Mouse (Mus musculus) cerebral cortex, adult 2 months (tissue): ENCODE results near the gene Alk.

Experiments used
- WGBS: fragments of 180-500 bp; shearing (Covaris S2); methylation state at CpG from one replicate; pipeline ENCODE4 v1.1.7; 2018; 5-methylcytosine and 5-hydroxymethylcytosine counted together

Alk gene

GRCm38 (mm10) chr17:72121660-72122059 lies 482.8 kb downstream of the Alk start:
- 96% methylated on average over 1 of the region's 1 CpGs for WGBS

- 84% methylated on average over 11 of the region's 11 CpGs for WGBS
These were observed 484.1 kb downstream of the Alk start for GRCm38 (mm10) chr17:72120278-72120677.

DNA sequence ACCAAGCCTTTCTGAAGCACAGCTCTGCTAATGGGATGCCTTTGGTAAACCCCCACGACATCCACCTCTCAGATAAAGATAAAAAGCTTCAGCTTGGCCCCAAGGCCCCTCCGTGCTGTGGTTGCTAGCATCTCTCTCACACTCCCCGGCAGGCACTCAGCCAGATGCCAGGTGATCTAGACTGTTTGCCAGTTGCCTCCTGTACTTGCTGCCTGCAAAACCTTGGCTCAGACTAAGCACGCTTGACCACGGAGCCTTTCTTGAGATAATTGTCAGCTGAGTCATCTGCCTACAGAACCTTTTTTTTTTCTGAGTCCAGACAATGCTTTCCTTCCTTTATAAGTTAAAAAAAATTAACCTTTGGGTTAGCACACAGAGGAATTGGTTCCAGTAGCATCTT lies 486.1 kb downstream of the Alk start:
- WGBS, result 69% methylated on average over 5 of the region's 5 CpGs

DNA sequence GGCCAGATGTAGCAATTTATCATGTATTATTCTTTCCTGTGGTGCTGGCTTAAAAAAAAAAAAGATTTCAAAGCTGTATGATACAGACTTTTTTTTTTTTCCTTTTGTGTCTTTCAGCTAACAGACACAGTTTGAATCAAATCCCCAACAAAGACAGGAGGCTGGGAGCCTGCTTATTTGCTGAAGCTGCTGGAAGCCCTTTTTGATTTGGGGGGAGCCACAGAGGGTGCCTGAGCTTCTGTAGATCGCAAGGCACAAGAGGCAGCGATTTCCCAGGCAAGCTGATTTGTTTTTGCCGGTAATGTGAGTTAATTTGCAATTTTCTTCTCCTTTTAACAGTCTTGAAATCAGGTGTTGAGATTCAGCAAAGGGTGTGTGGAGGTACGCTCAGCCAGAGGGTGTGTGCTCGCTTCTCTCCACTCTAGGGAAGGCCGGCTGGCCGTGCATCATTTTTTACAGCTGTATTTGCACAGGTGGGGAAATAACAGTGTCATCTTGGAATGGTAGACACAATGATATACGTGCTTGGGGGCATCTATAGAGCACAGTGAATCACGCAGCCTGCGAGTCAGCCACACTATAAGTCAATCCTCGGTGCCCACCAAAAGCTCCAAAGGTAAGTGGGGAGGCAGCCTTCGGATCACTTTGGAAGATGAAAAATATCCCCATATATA lies 489.0 kb downstream of the Alk start:
- WGBS, result 76% methylated on average over 12 of the region's 12 CpGs

DNA sequence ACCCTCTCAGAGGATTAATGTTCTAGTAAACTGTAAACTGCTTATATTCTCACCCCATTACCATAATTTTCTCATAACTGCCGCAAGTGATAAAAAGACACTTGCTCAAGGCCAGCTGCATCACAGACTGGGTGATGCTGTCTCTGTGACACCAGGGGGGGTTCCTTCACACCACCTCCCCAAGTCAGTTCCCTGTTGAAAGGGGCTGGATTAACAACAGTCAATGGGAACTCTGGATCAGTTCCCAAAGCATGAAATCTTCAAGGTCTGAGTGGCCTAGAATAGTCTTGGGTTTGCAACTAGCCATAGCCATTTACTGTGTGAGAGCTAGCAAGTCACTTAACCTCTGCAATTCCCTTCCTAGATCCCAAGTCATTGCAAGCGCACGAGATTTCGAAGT lies 492.9 kb downstream of the Alk start:
- WGBS, result 79% methylated on average over 4 of the region's 4 CpGs

- WGBS, result 60% methylated on average over 12 of the region's 12 CpGs
These were observed 517.1 kb downstream of the Alk start for GRCm38 (mm10) chr17:72087261-72087703.

GRCm38 (mm10) chr17:72081396-72081795 lies 523.0 kb downstream of the Alk start:
- 66% methylated on average over 2 of the region's 2 CpGs for WGBS

- 31% methylated on average over 12 of the region's 12 CpGs for WGBS
These were observed 528.0 kb downstream of the Alk start for GRCm38 (mm10) chr17:72076306-72076921.

DNA sequence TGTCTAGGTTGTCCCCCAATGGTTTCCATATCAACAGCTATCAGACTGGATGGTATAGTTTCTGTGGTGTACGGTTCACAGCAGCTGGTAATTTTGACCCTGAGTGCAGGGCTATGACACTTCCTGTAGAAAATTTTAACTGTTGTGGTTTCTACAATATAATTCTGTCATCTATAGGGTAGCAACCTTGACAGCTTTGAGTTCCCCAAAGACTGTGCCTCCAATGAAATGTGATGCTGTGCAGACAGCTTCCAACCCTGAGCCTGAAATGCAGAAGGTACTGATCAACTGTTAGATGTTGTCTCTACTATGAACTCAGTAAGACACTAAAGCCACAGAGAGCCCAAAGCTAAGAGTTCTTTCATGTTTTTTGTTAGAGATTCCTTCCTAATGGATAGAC lies 532.6 kb downstream of the Alk start:
- 89% methylated on average over 1 of the region's 1 CpGs for WGBS

DNA sequence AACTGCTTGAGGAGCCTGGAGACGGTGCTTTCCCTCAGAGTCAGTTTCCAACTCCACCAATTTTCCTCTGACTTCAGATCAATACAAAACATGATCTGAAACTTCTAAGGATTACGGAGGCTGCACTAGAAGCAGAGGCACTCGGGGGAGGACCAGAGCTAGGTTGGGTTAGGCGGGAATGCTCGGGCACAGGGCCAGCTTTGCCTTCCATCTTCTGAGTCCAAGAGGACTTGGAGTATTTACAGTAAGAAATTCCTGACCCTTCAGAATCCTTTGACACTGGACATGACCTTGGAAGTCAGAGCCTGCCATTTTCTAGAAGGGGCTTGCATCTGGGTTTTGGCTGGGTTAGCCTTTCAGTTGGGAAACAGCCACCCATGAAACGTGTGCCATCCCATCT lies 536.3 kb downstream of the Alk start:
- 77% methylated on average over 6 of the region's 6 CpGs for WGBS

- 98% methylated on average over 3 of the region's 3 CpGs for WGBS
These were observed 541.4 kb downstream of the Alk start for GRCm38 (mm10) chr17:72062978-72063377.

DNA sequence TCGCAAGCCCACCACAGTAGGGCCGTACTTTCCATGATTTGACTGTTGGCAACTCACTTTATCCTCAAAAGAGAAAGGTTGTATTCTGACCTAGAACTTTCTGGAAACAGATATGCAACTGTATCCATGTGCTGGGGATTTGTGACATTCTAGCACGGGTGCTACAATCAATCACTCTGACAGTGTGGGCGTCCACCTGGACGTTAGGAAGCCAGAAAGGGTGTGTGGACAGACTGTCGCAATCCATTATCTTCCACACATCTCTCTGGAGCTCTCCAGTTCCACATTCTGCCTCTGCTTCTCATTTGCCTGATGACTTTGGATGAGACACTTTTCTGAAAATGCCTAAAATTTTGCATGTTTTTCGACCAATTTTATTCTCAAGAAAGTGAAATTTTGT lies 545.1 kb downstream of the Alk start:
- WGBS, result 81% methylated on average over 7 of the region's 7 CpGs

- 96% methylated on average over 2 of the region's 2 CpGs for WGBS
These were observed 558.8 kb downstream of the Alk start for GRCm38 (mm10) chr17:72045671-72046070.

DNA sequence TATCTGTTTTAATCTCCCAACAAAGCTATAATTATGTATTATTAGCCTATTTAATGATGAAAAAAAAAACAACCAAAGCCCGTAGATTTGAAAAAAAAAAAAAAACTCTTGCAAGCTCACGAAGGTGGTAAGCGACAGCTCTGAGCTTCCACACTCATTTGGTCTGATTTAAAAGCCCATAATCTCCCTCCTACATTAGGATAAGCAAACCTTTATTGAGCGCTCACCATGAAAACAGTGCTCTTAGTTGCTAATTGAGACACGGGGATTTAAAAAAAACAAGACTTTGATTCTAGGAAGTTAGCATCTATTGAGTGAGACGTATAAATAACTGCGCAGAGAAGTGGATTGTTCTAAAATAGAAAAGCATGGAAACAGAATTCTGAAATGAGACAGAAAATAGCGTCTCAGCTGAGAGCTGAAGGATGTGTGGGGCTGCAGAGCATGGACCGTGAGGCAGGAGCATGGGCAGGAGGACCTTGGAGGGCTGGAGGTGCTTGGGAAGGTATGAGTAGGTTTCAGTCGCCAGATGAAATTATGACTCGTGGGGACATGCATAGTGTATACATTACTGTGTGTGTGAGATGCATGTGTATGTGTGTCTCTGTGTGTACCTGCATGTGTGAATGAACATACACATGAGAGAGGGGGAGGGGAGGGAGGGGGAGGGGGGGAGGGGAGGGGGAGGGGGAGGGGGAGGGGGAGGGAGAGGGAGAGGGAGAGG lies 560.6 kb downstream of the Alk start:
- WGBS, result 23% methylated on average over 11 of the region's 11 CpGs

- WGBS, result 21% methylated on average over 9 of the region's 9 CpGs
These were observed 561.3 kb downstream of the Alk start for GRCm38 (mm10) chr17:72043001-72043666.

- 86% methylated on average over 7 of the region's 7 CpGs for WGBS
These were observed 565.1 kb downstream of the Alk start for GRCm38 (mm10) chr17:72039176-72039948.

GRCm38 (mm10) chr17:72038371-72038770 lies 566.1 kb downstream of the Alk start:
- WGBS, result 74% methylated on average over 5 of the region's 5 CpGs

GRCm38 (mm10) chr17:72030672-72031071 lies 573.8 kb downstream of the Alk start:
- 59% methylated on average over 7 of the region's 7 CpGs for WGBS

DNA sequence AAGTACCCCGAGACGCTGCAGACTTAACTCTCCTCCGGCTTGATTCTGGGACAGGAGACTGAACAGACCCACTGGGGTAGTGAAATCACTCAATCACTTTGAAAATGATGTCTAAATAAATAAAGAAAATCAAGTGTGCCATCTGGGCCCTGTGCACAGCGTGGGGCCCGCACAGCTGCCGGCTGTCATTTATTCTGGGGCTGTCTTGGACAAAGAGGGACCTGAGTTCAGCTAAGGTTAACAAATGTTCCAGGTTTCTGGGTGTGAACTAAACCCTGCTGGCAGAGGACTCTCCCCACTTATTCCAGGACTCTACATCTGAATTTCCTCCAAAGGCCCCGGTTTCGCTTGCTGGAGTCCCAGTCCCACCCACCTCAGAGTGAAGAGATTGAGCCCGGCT lies 581.1 kb downstream of the Alk start:
- WGBS, result 72% methylated on average over 9 of the region's 9 CpGs

DNA sequence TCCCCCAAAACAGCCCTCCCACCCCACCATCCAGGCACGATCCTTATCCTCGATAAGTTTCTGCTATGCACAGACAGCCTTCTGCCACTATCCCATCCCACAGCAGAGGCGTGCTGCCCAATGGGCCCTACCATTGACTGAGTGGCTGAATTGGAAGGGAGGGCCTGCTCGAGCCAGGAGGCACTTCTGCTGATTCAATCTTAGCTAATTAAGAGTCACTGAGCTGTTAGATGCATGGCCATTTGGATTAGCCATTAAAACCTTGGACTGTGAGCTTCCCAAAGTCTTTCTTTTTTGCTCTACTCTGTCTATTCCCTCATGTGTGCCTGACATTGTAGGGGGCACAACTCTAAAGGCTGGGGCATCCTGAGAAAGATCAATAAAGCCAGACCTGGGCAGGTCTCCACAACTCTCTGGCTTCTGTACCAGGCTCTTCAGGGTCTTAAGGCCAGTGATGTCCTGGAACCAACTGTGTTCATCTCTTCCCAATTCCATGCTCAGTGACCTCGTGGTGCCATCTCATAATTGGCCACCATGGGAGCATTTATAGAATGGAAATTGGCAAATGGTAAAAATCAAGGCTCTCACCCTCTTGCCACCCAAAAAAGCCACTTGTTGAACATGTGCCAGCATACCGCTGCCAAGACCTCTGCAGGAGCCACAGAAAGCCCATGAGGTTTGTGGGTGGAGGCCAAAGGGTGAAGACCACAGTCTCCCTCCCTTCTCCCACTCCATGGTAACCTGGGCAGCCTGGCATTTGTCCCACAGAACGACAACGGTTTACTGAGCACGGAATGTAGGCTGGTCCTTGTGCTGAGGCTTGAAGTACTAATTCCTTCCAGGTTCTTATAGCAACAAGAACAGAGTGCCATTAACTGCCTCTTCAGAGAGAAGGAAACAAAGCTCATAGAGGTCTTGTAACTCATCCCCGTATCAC lies 582.4 kb downstream of the Alk start:
- 67% methylated on average over 10 of the region's 10 CpGs for WGBS
